Mouse (Mus musculus) neural tube, embryonic 11.5 days (tissue): Measurements from ENCODE around the gene Slc7a1. TPM values are rescaled to one million over a fixed set of nuclear protein-coding genes. Genes with fewer than 3 reads are reported as not detected.

Experiments
- ATAC-seq: fragments of 200-750 bp; cut with Nextera tagmentation; 2 replicates; pipeline ENCODE4 v1.8.0; 2017; ENCODE audit warnings: moderate number of reproducible peaks, mild to moderate bottlenecking, moderate TSS enrichment, moderate library complexity; ENCODE audit not compliant: insufficient read depth, low FRiP score, low TSS enrichment
- DNase-seq: peaks from one replicate; pipeline ENCODE4 v3.0.0-alpha.2; 2015; ENCODE audit warnings: low spot score
- H3K27ac ChIP-seq: fragments of 300-500 bp; sonication (generic); 2 replicates; pipeline ENCODE4 v1.5.1; 2014; ENCODE audit warnings: low read depth, mild to moderate bottlenecking, low read length
- H3K27me3 ChIP-seq: fragments of 300-500 bp; sonication (generic); 2 replicates; pipeline ENCODE4 v1.6.1; 2014; ENCODE audit warnings: mild to moderate bottlenecking, low read length, mixed read lengths; ENCODE audit not compliant: control insufficient read depth, insufficient read depth
- H3K36me3 ChIP-seq: fragments of 300-500 bp; sonication (generic); 2 replicates; pipeline ENCODE4 v1.6.1; 2014; ENCODE audit warnings: mild to moderate bottlenecking, low read length, moderate library complexity, mixed read lengths; ENCODE audit not compliant: control insufficient read depth, insufficient read depth
- H3K4me1 ChIP-seq: fragments of 300-500 bp; sonication (generic); 2 replicates; pipeline ENCODE4 v1.6.1; 2014; ENCODE audit warnings: low read length, mixed read lengths; ENCODE audit not compliant: control insufficient read depth, insufficient read depth
- H3K4me2 ChIP-seq: fragments of 300-500 bp; sonication (generic); 2 replicates; pipeline ENCODE4 v1.6.1; 2014; ENCODE audit warnings: low read depth, mild to moderate bottlenecking, moderate library complexity
- H3K4me3 ChIP-seq: fragments of 300-500 bp; sonication (generic); 2 replicates; pipeline ENCODE4 v1.5.1; 2014; ENCODE audit warnings: low read depth, low read length
- H3K9ac ChIP-seq: fragments of 300-500 bp; sonication (generic); 2 replicates; pipeline ENCODE4 v1.6.1; 2014; ENCODE audit warnings: mild to moderate bottlenecking, low read length
- H3K9me3 ChIP-seq: fragments of 300-500 bp; sonication (generic); 2 replicates; pipeline ENCODE4 v1.6.1; 2016; ENCODE audit warnings: low read length; ENCODE audit not compliant: control insufficient read depth
- WGBS: fragments of 180-500 bp; shearing (Covaris S2); extraction: QIAGEN DNeasy Blood & Tissue Kit; methylation state at CpG from one replicate; pipeline ENCODE4 v1.1.7; 2014; 5-methylcytosine and 5-hydroxymethylcytosine counted together
- polyA plus RNA-seq: library from polyadenylated mRNA; unstranded; fragments of >200 nt; fragmentation: Nextera tagmentation; extraction: Ambion mirVana; gene quantifications from 2 replicates; pipeline ENCODE4 v1.2.1, GENCODE M21; 2014

Slc7a1 gene
- polyA plus RNA-seq = 27.1 and 28.5 TPM in 2 replicates

GRCm38 (mm10) chr5:148399660-148400443 lies at the start of gene Slc7a1:
Slc7a1 (minus strand) TSS chr5:148399904.
- Histone ChIP-seq H3K4me1 (peaks cover 5% of the 10 kb centered on the region; the same call in 1 of the 2 replicates), H3K9me3 (no peaks in the 10 kb centered on the region), H3K4me3 (peak within 1 kb of the TSS; percentile 82), H3K36me3 (no peaks in the 10 kb centered on the region), H3K27ac (0 out of 2 replicates have a peak within 1 kb of the TSS, but pooled peaks have one; percentile 27), H3K9ac (peak within 1 kb of the TSS; percentile 87), H3K27me3 (no peaks in the 10 kb centered on the region), H3K4me2 (peak within 1 kb of the TSS; percentile 100)
- DNase-seq (peak; percentile 88), ATAC-seq (peak; percentile 91)
- 3% methylated on average over 50 of the region's 52 CpGs for WGBS

- no peaks in the 10 kb centered on the region for H3K27me3 ChIP-seq
- H3K9ac ChIP-seq = no peak overlapping the region
- DNase-seq = no peak
- H3K4me1 ChIP-seq = no peaks in the 10 kb centered on the region
- no peak overlapping the region for H3K4me2 ChIP-seq
- 79% methylated on average over 2 of the region's 2 CpGs for WGBS
- no peak overlapping the region for H3K4me3 ChIP-seq
- H3K9me3 ChIP-seq = no peaks in the 10 kb centered on the region
- H3K36me3 ChIP-seq = no peaks in the 10 kb centered on the region
- no peak for ATAC-seq
- H3K27ac ChIP-seq = no peak overlapping the region
These were observed 45.3 kb upstream of the Slc7a1 start for GRCm38 (mm10) chr5:148444974-148445373.

GRCm38 (mm10) chr5:148443734-148444133 lies 44.0 kb upstream of the Slc7a1 start:
- DNase-seq = no peak
- ATAC-seq = no peak

GRCm38 (mm10) chr5:148435660-148436059 lies 36.0 kb upstream of the Slc7a1 start:
- Histone ChIP-seq H3K4me3 (no peak overlapping the region), H3K9me3 (no peaks in the 10 kb centered on the region), H3K27ac (no peak overlapping the region), H3K36me3 (no peaks in the 10 kb centered on the region), H3K4me2 (no peak overlapping the region), H3K4me1 (no peaks in the 10 kb centered on the region), H3K9ac (no peak overlapping the region), H3K27me3 (no peaks in the 10 kb centered on the region)
- ATAC-seq (no peak), DNase-seq (no peak)
- 88% methylated on average over 3 of the region's 3 CpGs for WGBS

More at GRCm38 (mm10) chr5:148443734-148444133, 44.0 kb upstream of the Slc7a1 start:
- Histone ChIP-seq H3K27ac (no peak overlapping the region), H3K27me3 (no peaks in the 10 kb centered on the region), H3K4me2 (no peak overlapping the region), H3K4me3 (no peak overlapping the region), H3K36me3 (no peaks in the 10 kb centered on the region), H3K4me1 (no peaks in the 10 kb centered on the region), H3K9me3 (no peaks in the 10 kb centered on the region), H3K9ac (no peak overlapping the region)
- 79% methylated on average over 5 of the region's 5 CpGs for WGBS

- Histone ChIP-seq H3K9ac (no peak overlapping the region), H3K4me2 (no peak overlapping the region), H3K9me3 (no peaks in the 10 kb centered on the region), H3K27me3 (no peaks in the 10 kb centered on the region), H3K36me3 (no peaks in the 10 kb centered on the region), H3K4me3 (no peak overlapping the region), H3K27ac (no peak overlapping the region), H3K4me1 (no peaks in the 10 kb centered on the region)
- WGBS = 85% methylated on average over 5 of the region's 5 CpGs
- ATAC-seq = no peak
- no peak for DNase-seq
These were observed 32.4 kb upstream of the Slc7a1 start for GRCm38 (mm10) chr5:148432121-148432520.

GRCm38 (mm10) chr5:148428846-148429245 lies 29.1 kb upstream of the Slc7a1 start:
- H3K4me3 ChIP-seq = no peak overlapping the region
- H3K27me3 ChIP-seq = no peaks in the 10 kb centered on the region
- no peaks in the 10 kb centered on the region for H3K36me3 ChIP-seq
- DNase-seq (no peak), ATAC-seq (no peak)
- H3K9me3 ChIP-seq = no peaks in the 10 kb centered on the region
- H3K9ac ChIP-seq = no peak overlapping the region
- H3K27ac ChIP-seq = no peak overlapping the region
- H3K4me2 ChIP-seq = no peak overlapping the region
- H3K4me1 ChIP-seq = no peaks in the 10 kb centered on the region
- WGBS = 91% methylated on average over 4 of the region's 4 CpGs

- WGBS = 90% methylated on average over 6 of the region's 6 CpGs
- no peak overlapping the region for H3K9ac ChIP-seq
- no peak overlapping the region for H3K27ac ChIP-seq
- no peaks in the 10 kb centered on the region for H3K27me3 ChIP-seq
- no peaks in the 10 kb centered on the region for H3K36me3 ChIP-seq
- H3K4me2 ChIP-seq = no peak overlapping the region
- no peak for DNase-seq
- no peak for ATAC-seq
- no peaks in the 10 kb centered on the region for H3K9me3 ChIP-seq
- H3K4me3 ChIP-seq = no peak overlapping the region
- no peaks in the 10 kb centered on the region for H3K4me1 ChIP-seq
These were observed 25.4 kb upstream of the Slc7a1 start for GRCm38 (mm10) chr5:148425136-148425535.

GRCm38 (mm10) chr5:148421326-148421725 lies 21.6 kb upstream of the Slc7a1 start:
- Histone ChIP-seq H3K27ac (no peak overlapping the region), H3K9ac (no peak overlapping the region), H3K36me3 (no peaks in the 10 kb centered on the region), H3K4me2 (no peak overlapping the region), H3K27me3 (no peaks in the 10 kb centered on the region), H3K9me3 (no peaks in the 10 kb centered on the region), H3K4me1 (no peaks in the 10 kb centered on the region), H3K4me3 (no peak overlapping the region)
- ATAC-seq (no peak), DNase-seq (no peak)
- WGBS = 60% methylated on average over 2 of the region's 2 CpGs

- no peak overlapping the region for H3K4me2 ChIP-seq
- no peaks in the 10 kb centered on the region for H3K27me3 ChIP-seq
- no peak overlapping the region for H3K27ac ChIP-seq
- H3K4me1 ChIP-seq = no peaks in the 10 kb centered on the region
- no peaks in the 10 kb centered on the region for H3K36me3 ChIP-seq
- no peak overlapping the region for H3K4me3 ChIP-seq
- WGBS = 87% methylated on average over 9 of the region's 9 CpGs
- DNase-seq (no peak), ATAC-seq (no peak)
- no peak overlapping the region for H3K9ac ChIP-seq
- no peaks in the 10 kb centered on the region for H3K9me3 ChIP-seq
These were observed 19.4 kb upstream of the Slc7a1 start for GRCm38 (mm10) chr5:148419112-148419526.
